Mouse (Mus musculus) kidney, adult 8-10 months (tissue): ENCODE data around the gene Stfa2.
"Not testable (repeated sequence)": the region's sequence is repeated elsewhere in the genome, so short reads cannot be mapped to it uniquely, and the experiment has no call there.

Experiments used
- DNase-seq, 2 experiments: peaks; one replicate each; pipeline ENCODE4 v3.0.0; 2022

Gene Stfa2

GRCm38 (mm10) chr16:36408357-36408756 is at the start of gene Stfa2:
Stfa2 (minus strand) TSS chr16:36408457.
- DNase-seq: no peak

DNA sequence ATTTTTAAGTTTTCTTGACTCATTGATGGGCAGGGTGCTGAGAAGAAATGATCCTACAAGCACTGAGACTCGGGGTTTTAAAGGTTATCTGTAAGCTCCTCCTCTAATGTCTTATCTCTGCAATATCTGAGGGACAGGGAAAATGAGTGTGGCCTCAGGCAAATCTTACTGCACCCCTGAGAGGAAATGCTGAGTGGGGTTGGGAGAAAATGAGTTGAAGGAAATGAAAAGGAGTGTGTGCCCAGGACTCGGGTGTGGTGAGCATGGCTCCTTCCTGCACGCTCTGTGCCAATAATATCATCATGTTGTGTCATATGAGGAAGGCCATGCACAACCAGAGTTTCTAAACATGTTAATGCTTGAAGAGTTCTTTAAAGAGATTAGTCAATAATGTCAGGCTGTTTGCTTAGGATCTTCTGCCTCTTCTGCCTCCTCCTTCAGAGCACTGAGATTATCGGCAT is 47.1 kb upstream of the Stfa2 start, which contains the start of gene Stfa3:
Gene Stfa3, minus strand, starts transcription at position 51 of the 461 bp plus-strand sequence.
- DNase-seq: no peak

- DNase-seq: not testable (repeated sequence)
These were observed 12.7 kb upstream of the Stfa2 start for GRCm38 (mm10) chr16:36420979-36421378.

- DNase-seq: no peak
These were observed 19.2 kb downstream of the Stfa2 start for GRCm38 (mm10) chr16:36389060-36389459.

DNA sequence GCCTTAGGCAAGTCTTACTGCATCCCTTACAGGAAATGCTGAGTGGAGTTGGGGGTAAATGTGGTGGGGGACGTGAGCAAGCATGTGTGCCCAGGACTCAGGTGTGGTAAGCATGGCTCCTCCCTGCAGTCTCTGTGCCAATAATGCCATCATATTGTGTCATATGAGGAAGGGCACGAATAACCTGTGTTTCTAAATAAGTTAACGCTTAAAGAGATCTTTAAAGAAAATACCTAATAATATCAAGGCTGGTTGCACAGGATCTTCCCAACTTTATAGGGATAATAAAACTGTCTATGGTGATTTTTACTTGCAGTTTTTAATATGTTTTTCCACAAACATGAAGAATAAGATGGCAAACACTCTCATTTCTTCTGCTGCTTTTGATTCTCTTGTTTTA is 40.6 kb downstream of the Stfa2 start, which contains the start of gene BC100530:
Gene BC100530, minus strand, starts transcription at position 101 of the 400 bp plus-strand sequence.
- not testable (repeated sequence) for DNase-seq
